Mouse (Mus musculus): Measurements from ENCODE around the gene Ccdc171. TPM values are rescaled to one million over a fixed set of nuclear protein-coding genes. Genes with fewer than 3 reads are reported as not detected.
A peak's percentile ranks its signal among the peaks of the same experiment; 100 is the strongest.
"Not testable (repeated sequence)": the region's sequence is repeated elsewhere in the genome, so short reads cannot be mapped to it uniquely, and the experiment has no call there.

Gene Ccdc171
- polyA plus RNA-seq, 1 experiment from 2014 or later, result 6.4 TPM

DNA sequence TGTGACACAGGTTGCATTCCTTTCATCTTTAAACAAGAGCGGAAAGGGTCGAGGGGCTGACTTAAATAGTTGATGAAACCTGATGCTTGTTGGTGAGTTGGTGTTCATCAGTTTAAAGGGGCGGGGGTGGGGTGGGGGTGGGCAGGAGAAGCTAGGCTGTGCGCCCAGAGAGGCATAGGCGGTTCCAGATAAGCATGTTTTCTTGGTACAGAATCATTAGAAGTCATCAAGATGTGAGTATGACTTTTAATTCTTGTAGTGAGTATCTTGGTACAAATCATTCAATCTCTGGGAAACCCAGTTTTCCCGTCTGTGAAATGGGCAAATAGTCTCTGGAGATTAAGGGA is 1.6 kb downstream of the Ccdc171 start:
- no peaks in the 10 kb centered on the region for H3K9me3 ChIP-seq
- no peak overlapping the region for H3K9ac ChIP-seq
- no peak for ATAC-seq (ENCODE audit: insufficient number of reproducible peaks, insufficient read depth, low FRiP score, low TSS enrichment, low read depth)
- H3K4me2 ChIP-seq, result no peak overlapping the region
- no peaks in the 10 kb centered on the region for H3K36me3 ChIP-seq
- WGBS, result 49% methylated on average over 6 of the region's 6 CpGs
- H3K4me1 ChIP-seq, result 0 out of 2 replicates have a peak, but pooled peaks cover 5% of the 10 kb centered on the region
- H3K4me3 ChIP-seq, result no peak overlapping the region
- no peak overlapping the region for H3K27ac ChIP-seq
- H3K27me3 ChIP-seq, result no peaks in the 10 kb centered on the region

DNA sequence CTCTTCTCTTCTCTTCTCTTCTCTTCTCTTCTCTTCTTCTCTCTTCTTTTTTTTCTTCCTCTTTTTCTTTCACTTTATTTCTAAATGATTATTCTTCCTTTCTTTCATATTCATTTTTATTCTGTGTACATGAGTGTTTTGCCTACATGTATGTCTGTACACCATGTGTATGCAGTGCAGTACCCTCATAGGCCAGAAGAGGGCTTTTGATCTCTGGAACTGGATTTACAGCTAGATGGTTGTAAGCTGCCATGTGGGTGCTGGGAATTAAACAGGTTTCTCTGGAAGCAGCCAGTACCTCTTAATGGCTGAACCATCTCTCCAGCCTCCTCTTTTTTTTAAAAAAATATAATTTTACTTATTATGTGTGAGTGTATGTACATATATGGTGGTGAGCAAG is 2.6 kb downstream of the Ccdc171 start:
- ATAC-seq (ENCODE audit: insufficient number of reproducible peaks, insufficient read depth, low FRiP score, low TSS enrichment, low read depth), result no peak
- Histone ChIP-seq H3K9ac (no peak overlapping the region), H3K27me3 (no peaks in the 10 kb centered on the region), H3K4me2 (no peak overlapping the region), H3K9me3 (no peaks in the 10 kb centered on the region), H3K36me3 (no peaks in the 10 kb centered on the region), H3K4me3 (no peak overlapping the region), H3K4me1 (0 out of 2 replicates have a peak, but pooled peaks cover 5% of the 10 kb centered on the region), H3K27ac (no peak overlapping the region)

DNA sequence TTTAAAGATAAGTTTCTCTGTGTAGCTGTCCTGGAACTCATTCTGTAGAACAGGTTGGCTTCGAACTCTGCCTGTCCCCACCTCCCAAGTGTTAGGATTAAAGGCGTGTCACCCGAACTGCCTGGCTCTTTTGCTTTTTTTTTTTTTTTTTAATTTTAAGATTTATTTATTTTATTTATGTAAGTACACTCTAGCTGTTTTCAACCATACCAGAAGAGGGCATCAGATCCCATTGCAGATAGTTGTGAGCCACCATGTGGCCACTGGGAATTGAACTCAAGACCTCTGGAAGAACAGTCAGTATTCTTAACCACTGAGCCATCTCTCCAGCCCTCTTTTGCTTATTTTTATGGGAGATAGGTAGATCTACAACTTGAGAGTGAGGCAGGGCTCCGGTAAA is 4.7 kb downstream of the Ccdc171 start:
- ATAC-seq (ENCODE audit: insufficient number of reproducible peaks, insufficient read depth, low FRiP score, low TSS enrichment, low read depth); H3K4me1 ChIP-seq; H3K27me3 ChIP-seq; H3K9ac ChIP-seq; H3K36me3 ChIP-seq; H3K4me2 ChIP-seq; H3K9me3 ChIP-seq; H3K4me3 ChIP-seq; H3K27ac ChIP-seq: not testable (repeated sequence)
- WGBS, result 91% methylated on average over 4 of the region's 4 CpGs

DNA sequence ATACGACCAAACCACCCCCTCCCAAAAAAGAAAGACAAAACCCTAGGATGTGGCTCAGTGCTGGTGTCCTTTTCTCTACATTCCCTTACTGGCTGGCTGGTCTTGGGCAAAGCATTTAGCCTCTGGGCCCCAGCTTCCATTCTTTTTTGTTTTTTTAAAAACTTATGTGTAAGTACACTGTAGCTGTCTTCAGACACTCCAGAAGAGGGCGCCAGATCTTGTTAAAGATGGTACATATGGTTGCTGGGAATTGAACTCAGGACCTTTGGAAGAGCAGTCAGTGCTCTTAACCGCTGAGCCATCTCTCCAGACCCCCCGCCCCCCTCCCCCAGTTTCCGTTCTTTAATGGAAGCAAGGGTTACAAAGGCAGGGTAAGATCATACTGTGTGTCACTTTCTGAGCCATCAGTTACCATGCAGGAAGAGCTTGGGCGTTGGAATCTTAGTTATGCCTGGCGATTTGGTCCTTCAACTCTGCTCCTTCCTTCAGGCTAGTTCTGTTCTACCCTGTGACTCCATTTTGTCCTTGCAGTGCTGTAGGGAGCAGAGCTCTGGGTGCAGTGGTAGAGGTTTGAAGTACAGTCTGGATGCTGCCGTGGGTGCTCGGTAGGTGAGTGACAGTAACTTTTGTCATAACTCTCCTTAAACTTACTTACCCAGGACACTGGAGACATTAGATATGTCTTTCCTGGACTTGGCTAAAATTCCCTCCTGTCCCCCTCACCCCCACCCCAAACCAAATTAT is 8.0 kb downstream of the Ccdc171 start:
- Histone ChIP-seq H3K27me3 (no peaks in the 10 kb centered on the region), H3K9ac (no peak overlapping the region), H3K27ac (no peak overlapping the region), H3K4me3 (no peak overlapping the region), H3K4me1 (no peaks in the 10 kb centered on the region), H3K36me3 (no peaks in the 10 kb centered on the region), H3K9me3 (no peaks in the 10 kb centered on the region), H3K4me2 (no peak overlapping the region)
- no peak for ATAC-seq (ENCODE audit: insufficient number of reproducible peaks, insufficient read depth, low FRiP score, low TSS enrichment, low read depth)
- 83% methylated on average over 9 of the region's 9 CpGs for WGBS

DNA sequence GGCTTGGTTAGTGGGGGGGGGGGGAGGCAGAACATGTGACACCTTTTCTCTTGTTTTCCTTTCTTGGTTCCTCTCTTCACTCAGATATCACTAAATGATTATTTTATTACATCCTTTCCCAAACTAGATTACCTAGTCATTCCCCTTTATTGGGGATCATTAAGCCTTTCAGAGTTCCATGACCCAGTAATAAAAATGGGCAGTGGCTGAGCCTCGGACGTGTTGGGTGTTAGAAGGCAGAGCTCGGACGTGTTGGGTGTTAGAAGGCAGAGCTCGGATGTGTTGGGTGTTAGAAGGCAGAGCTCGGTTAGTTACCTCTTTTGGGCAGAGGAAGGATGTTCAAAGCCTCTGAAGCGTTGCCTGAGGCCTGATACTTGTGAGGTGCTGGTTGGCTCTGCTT is 8.7 kb downstream of the Ccdc171 start:
- WGBS, result 80% methylated on average over 7 of the region's 7 CpGs
- ATAC-seq (ENCODE audit: insufficient number of reproducible peaks, insufficient read depth, low FRiP score, low TSS enrichment, low read depth), result no peak
- Histone ChIP-seq H3K4me1 (no peaks in the 10 kb centered on the region), H3K4me3 (no peak overlapping the region), H3K27me3 (no peaks in the 10 kb centered on the region), H3K9ac (no peak overlapping the region), H3K27ac (no peak overlapping the region), H3K4me2 (no peak overlapping the region), H3K9me3 (no peaks in the 10 kb centered on the region), H3K36me3 (no peaks in the 10 kb centered on the region)

DNA sequence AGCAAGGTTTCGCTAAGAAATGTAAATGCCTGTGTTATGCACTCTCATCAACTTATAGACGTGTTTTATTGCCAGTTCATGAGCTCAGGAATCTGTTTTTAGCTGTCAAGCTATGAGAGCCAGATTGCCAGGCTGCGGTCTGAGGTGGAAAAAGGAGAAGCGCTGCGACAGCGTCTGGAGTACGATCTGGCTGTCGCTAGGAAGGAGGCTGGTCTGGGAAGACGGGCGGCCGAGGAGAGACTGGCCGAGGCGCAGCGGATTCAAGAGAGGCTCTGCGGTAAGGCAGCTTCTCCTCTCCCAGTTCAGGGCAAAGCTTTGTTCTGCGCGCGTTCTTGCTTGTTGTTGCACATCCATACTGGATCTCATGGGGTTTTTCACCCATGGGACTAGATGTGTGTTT is 24.2 kb downstream of the Ccdc171 start:
- H3K27ac ChIP-seq, result no peak overlapping the region
- H3K27me3 ChIP-seq, result no peaks in the 10 kb centered on the region
- H3K4me1 ChIP-seq, result peaks cover 10% of the 10 kb centered on the region
- no peaks in the 10 kb centered on the region for H3K36me3 ChIP-seq
- H3K9ac ChIP-seq, result no peak overlapping the region
- peak overlapping the region; percentile 33 for H3K4me2 ChIP-seq
- no peaks in the 10 kb centered on the region for H3K9me3 ChIP-seq
- 53% methylated on average over 18 of the region's 18 CpGs for whole genome bisulfite sequencing
- H3K4me3 ChIP-seq, result no peak overlapping the region
- no peak for ATAC-seq (ENCODE audit: insufficient number of reproducible peaks, insufficient read depth, low FRiP score, low TSS enrichment, low read depth)

DNA sequence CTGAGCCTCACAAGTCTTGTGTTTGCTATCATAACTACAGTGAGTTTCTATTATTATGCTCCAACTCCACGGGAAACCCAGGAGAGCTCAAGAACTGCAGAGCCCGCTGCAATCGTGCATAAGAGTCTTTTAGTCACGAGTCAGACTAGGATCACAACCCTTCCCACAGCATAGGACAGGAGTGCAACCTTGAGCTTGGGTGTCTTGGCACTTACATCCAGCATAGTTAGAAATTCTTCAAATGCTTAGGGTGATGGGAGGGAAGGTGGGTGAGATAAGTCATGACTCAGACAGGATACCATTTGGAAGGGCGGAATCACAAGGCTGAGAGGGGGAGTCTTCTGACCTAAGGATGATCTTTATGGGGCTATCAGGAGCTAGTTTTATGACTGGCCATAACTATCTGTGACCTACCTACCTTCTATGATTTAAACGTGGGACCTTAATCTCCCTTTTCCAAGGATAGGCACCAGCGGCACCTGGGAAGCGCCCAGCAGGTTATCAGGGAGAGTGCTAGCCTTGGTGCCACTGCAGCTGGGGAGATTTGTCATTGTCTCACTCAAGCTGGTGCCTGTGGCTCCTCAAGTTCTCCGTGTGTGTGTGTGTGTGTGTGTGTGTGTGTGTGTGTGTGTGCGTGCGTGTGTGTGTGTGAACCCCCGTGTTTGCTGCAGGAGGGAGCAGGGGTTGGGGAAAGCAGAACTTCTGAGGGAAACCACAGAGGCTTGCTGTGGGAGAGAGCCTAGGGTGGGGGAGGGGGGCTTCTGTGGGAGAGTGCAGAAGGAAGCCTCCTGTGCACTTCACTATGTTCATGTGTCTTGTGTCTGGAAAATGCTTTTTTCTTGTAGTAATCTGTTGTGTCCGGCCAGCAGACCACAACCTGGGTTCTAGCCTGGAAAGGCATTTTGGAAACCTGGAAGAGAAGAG is 42.1 kb downstream of the Ccdc171 start:
- Histone ChIP-seq H3K4me3 (peak overlapping the region; percentile 17; the same call in 1 of the 2 replicates), H3K4me1 (peaks cover 11% of the 10 kb centered on the region), H3K27me3 (no peaks in the 10 kb centered on the region), H3K4me2 (peak overlapping the region; percentile 52), H3K36me3 (no peaks in the 10 kb centered on the region), H3K27ac (no peak overlapping the region), H3K9ac (no peak overlapping the region), H3K9me3 (no peaks in the 10 kb centered on the region)
- ATAC-seq (ENCODE audit: insufficient number of reproducible peaks, insufficient read depth, low FRiP score, low TSS enrichment, low read depth), result no peak
- 36% methylated on average over 11 of the region's 13 CpGs for WGBS

DNA sequence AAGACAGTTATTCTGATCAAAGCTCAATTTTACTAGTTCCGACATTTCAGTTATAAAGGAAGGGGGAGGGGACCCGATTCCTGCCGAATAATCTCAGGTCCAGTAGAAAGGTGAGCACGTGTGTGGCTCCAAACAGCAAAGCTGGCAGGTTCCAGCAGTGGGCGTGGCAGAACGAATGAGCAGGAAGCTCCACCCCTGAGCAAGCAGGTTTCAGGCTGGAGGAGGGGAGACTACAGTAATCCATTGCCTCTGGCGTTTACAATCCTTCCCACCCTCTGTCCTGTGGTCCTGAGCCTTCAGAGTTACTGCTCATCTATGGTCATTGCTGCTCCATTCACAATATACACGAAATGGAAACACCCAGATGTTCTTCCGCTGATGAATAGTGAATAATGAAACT is 42.8 kb downstream of the Ccdc171 start:
- H3K9ac ChIP-seq; ATAC-seq (ENCODE audit: insufficient number of reproducible peaks, insufficient read depth, low FRiP score, low TSS enrichment, low read depth); H3K27ac ChIP-seq; H3K9me3 ChIP-seq; H3K36me3 ChIP-seq; H3K27me3 ChIP-seq: not testable (repeated sequence)
- Histone ChIP-seq H3K4me1 (peaks cover 11% of the 10 kb centered on the region), H3K4me3 (peak overlapping the region; percentile 17; the same call in 1 of the 2 replicates), H3K4me2 (peak overlapping the region; percentile 52)
- WGBS, result 6% methylated on average over 9 of the region's 9 CpGs

DNA sequence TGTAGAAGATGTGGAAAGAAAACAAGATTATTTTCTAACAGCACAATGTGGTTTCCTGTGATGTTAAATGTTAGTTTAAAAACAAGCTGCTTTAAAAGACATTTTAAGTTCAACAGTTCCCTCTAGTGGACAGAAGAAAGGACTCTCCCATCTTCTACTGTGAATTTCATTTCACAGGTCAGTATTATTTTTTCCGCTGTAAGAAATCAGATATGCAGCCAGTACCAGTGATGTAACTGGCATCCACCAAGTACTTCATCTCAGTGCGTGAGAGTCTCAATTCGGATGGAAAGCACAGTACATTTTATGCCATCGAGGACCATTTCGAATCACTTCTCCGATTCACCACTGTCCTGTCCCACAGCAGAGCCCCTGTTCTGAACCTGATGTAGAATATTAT is 45.2 kb downstream of the Ccdc171 start:
- Histone ChIP-seq H3K9me3 (no peaks in the 10 kb centered on the region), H3K27ac (no peak overlapping the region), H3K9ac (no peak overlapping the region), H3K27me3 (no peaks in the 10 kb centered on the region), H3K4me3 (no peak overlapping the region), H3K4me1 (peaks cover 11% of the 10 kb centered on the region), H3K4me2 (no peak overlapping the region), H3K36me3 (no peaks in the 10 kb centered on the region)
- ATAC-seq (ENCODE audit: insufficient number of reproducible peaks, insufficient read depth, low FRiP score, low TSS enrichment, low read depth), result no peak
- 61% methylated on average over 6 of the region's 6 CpGs for WGBS

DNA sequence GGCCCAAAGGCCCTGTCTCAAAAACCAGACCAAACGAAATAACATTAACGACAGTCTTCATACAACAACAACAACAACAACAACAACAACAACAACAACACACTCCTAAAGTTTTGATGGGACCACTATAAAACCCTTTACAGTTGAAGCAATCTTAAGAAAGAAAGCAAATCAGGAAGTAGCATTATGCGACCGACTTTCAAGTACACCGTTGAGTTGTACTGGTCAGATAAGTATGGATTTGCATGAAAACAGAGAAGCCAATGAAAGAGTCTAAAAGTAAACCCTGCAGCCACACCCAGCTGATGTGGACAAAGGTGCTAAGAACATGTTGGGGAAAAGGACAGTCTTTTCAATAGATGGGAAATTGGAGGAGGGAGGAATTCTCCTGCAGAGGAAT is 45.7 kb downstream of the Ccdc171 start:
- Histone ChIP-seq H3K9me3 (no peaks in the 10 kb centered on the region), H3K27ac (no peak overlapping the region), H3K4me1 (peaks cover 11% of the 10 kb centered on the region), H3K4me2 (no peak overlapping the region), H3K9ac (no peak overlapping the region), H3K4me3 (no peak overlapping the region), H3K27me3 (no peaks in the 10 kb centered on the region), H3K36me3 (no peaks in the 10 kb centered on the region)
- ATAC-seq (ENCODE audit: insufficient number of reproducible peaks, insufficient read depth, low FRiP score, low TSS enrichment, low read depth), result no peak
- 91% methylated on average over 5 of the region's 5 CpGs for WGBS

DNA sequence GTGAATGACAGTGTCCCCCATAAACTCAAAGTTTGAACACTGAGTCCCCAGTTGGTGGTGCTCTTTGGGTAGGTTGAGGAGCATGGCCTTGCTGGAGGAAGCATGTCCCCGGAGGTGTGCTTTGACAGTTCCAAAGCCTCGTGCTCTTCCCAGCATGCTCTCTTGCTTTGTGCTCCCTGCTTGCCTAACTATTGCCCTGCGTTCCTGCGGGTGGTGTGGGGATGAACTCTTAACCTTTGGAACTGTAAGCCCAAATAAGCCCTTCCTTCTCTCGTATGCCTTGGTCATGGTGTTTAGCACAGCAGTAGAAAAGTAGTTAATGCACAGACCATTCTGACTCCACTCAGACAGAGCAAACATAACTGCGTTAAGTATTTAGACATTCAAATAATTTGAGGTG is 47.2 kb downstream of the Ccdc171 start:
- Histone ChIP-seq H3K27ac (no peak overlapping the region), H3K9ac (no peak overlapping the region), H3K36me3 (no peaks in the 10 kb centered on the region), H3K9me3 (no peaks in the 10 kb centered on the region), H3K27me3 (no peaks in the 10 kb centered on the region), H3K4me1 (peaks cover 10% of the 10 kb centered on the region), H3K4me2 (no peak overlapping the region), H3K4me3 (no peak overlapping the region)
- ATAC-seq (ENCODE audit: insufficient number of reproducible peaks, insufficient read depth, low FRiP score, low TSS enrichment, low read depth), result no peak
- 64% methylated on average over 6 of the region's 6 CpGs for WGBS

DNA sequence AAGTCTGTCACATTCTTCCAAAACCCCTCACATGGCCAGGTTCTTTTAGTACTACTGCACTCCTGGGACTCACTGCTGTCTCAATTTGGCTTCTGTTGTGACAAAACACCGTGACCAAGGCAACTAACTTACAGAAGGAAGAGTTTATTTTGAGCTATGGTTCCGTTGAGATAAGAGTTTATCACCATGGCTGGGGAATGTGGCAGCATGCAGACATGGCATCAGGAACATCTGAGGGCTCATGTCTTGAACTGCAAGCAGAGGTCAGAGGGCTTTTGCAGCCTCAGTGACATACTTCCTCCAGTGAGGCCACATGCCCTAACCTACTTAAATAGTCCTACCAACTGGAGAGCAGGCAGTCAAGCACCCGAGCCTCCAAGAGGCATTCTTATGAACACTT is 51.0 kb downstream of the Ccdc171 start:
- no peaks in the 10 kb centered on the region for H3K4me1 ChIP-seq
- H3K27ac ChIP-seq, result no peak overlapping the region
- H3K27me3 ChIP-seq, result no peaks in the 10 kb centered on the region
- H3K4me2 ChIP-seq, result no peak overlapping the region
- no peak for ATAC-seq (ENCODE audit: insufficient number of reproducible peaks, insufficient read depth, low FRiP score, low TSS enrichment, low read depth)
- H3K4me3 ChIP-seq, result no peak overlapping the region
- H3K36me3 ChIP-seq, result no peaks in the 10 kb centered on the region
- H3K9me3 ChIP-seq, result no peaks in the 10 kb centered on the region
- 73% methylated on average over 3 of the region's 3 CpGs for WGBS
- H3K9ac ChIP-seq, result no peak overlapping the region
